Mouse (Mus musculus) erythroblast, embryonic 14.5 days (primary cell): ENCODE measurements around the gene Dennd1a.

Experiments
- GATA1 ChIP-seq: IDR thresholded peaks from 2 replicates; pipeline ENCODE4 v1.6.1; 2012; ENCODE audit warnings: low read length, inconsistent platforms, mixed read lengths
- TAL1 ChIP-seq: IDR thresholded peaks from 3 replicates; pipeline ENCODE4 v1.6.1; 2012; ENCODE audit warnings: low read length, inconsistent platforms, mixed read lengths

- no peak for TF ChIP-seq GATA1
- TF ChIP-seq TAL1 = no peak
Measured at GRCm38 (mm10) chr2:37837542-37837941, 449.6 kb downstream of the Dennd1a start.
